Mouse (Mus musculus): ENCODE data around the gene Fgf11.
A peak's percentile ranks its signal among the peaks of the same experiment; 100 is the strongest.

Gene Fgf11

DNA sequence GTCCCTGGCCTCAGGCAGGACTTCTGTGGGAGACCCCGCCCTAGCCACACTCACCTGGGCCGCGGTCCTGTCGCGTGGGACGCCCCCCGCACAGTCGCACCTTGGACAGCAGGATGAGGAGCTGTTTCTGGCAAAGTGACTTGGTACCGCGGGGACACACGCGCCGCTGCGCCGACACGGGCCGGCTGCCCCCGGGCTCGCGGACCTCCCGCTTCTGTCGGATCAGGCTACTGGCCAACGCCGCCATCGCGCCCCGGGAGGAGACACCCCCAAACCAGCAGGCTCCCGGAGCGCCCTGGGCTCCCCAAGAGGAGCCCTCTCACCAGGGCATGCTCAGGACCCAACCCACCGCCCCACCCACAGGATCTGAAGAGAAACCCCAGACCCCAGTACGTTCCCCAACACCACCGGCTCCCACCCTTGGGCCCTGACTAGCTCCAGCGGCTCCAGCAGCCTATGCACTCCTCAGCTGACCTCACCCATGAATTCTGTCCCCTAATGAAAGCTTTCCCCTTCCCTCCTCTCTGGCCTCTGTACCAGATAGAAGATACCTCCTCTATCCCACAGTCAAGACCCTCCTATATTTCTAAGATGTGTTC lies at the start of gene Fgf11:
Gene Fgf11, minus strand, starts transcription at position 479 of the 599 bp plus-strand sequence.
- no peak for DNase-seq (ENCODE audit: low spot score)

DNA sequence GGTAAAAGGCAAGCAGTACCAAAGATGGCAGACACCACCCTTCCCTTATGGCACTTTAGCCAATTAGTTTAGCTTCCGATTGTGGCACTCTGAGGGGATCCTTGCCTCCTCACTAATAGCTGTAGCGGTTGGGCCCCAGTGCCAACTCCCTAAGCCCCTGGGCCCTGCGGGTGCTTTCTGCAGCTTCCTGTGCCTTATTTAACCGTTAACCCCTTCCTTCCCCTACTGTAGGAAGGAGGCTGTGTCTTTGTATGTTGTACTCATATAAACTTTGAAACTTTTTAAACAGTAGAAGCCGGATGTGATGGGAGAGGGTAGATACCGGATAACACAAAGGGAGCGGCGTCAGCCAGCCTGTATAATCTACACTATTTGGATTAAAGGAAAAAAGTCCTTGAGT lies 49.1 kb upstream of the Fgf11 start:
- no peak for DNase-seq (ENCODE audit: low spot score)

DNA sequence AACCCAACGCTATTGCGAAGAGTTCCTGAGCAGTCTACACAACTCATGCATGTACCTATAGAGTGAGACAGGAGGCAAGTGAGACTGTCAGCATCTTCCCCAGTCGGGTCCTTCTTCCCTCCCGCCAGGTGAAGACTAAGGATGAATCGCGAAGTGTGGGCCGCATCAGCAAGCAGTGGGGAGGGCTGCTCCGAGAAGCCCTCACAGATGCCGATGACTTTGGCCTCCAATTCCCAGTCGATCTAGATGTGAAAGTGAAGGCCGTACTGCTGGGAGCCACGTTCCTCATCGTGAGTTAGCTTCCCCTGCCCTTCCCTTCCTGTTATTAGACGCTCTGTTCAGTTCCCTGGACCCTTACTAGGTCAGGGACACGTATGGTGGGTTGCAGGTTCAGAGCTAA lies 48.2 kb upstream of the Fgf11 start:
- DNase-seq (ENCODE audit: low spot score): no peak

DNA sequence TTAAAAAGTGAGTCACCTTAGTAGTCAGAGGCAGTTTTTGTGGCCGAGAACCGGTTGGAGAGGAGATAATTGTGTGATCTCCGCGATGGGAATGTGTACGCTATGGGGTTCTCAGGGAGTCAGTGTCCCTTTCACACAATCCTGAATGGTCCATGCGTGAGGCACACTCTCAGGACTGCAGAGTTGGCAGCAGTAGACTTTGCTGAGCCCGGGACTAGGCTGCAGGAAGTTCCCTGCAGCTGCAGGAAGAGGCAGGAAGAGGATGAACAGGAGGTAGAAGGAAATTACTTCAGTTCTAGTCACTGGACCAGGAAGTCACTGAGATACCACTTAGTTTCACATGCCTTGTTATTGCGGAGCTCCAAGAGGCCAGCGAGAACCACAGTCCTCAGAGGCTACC lies 47.5 kb upstream of the Fgf11 start:
- DNase-seq (ENCODE audit: low spot score): no peak

DNA sequence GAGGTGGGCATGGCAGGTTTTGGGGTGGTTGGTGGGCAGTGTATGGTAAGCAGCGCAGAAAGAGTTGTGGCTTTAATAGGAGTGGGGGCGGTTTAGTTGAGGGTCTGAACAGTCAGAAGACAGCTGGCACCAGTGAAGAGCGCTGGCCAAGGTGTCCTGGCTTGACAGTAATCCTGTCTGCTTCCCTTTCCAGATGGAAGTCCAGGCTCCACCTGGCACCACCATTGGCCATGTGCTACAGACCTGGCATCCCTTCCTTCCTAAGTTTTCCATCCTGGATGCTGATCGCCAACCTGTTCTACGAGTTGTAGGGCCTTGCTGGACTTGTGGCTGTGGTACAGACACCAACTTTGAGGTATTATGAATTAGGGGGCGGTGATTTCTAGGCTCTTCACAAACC lies 46.4 kb upstream of the Fgf11 start:
- no peak for DNase-seq (ENCODE audit: low spot score)

DNA sequence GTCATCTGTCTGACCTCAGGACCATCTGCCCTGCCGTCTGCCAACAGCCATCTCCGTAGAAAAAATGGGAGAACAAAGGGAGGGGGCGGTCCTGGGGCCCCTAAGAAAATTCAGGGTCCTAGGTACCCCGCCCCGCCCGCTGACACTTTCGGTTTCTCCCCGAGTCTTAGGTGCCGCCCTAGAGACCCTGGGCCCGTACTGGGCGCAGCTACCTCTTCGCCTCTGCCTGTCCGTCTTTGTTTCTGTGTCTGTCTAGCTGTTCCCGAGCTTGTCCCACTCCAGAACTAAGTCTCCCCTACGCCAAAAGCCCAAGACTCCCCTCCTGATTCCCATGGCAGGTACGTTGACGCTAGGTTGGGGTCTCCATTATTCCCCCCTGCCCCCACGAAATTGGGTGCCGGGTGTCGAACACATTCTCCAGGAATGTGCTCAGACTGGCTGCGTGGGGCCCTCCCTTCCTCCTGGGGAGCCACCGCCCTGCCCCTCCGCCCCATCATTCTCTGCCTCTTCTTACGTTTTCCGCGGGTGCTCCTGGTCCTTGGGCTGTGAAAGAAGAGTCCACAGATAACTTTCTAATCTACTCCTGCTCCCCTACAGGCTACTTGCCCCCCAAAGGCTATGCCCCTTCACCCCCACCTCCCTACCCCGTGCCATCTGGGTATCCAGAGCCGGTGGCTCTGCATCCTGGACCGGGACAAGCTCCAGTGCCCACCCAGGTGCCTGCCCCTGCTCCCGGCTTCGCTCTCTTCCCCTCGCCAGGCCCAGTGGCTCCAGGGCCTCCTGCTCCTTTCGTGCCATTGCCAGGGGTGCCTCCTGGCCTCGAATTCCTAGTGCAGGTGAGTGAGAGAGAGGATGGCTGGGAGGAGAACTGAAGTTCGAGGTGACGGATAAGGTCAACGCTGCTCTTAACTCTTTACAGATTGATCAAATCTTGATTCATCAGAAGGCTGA lies 45.4 kb upstream of the Fgf11 start:
- DNase-seq (ENCODE audit: low spot score): no peak

DNA sequence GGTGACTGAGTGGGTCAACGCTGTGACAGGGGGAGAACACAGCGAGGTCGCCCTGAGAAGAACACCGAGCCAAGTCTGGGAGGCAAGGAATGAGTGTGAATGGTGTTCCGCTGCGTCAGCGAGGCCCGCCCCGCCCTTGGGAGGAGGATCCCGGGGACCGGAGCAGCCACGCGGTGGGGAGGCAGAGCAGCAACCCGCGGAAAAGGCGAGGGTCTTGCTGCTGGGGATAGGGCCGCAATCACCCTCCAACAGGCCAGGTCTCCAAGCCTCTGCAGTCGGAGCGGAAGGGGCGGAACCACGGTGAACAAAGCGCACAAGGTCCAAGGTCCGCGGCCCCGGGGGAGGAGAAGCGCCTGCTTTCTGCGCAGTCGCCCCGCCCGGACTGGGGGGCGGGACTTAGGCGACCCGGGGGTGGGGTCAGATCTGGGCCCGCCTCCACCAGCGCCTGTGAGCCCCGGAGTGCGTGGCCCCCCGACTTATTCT lies 44.6 kb upstream of the Fgf11 start, which contains the start of gene Plscr3:
Gene Plscr3, plus strand, starts transcription at position 179 of the 483 bp plus-strand sequence.
- DNase-seq (ENCODE audit: low spot score): peak; percentile 95

DNA sequence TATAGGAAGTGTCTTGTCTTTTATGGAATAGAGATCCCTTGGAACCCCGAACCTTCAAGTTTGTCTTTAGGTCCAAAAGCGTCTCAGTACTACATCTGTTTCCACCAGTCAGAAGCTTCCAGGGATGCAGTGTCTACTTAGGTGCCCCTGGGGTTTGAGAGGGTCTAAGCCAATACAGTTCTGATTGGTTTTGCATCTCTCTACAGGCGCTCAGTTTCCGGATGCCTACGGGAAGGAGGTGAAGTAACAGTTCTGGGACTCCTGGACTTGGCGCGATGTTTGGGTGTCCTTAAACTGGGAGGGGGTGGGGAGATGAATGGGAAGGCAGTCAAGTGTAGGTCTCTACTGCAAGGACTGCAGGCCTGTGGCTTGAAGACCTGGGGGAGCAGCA lies 37.1 kb upstream of the Fgf11 start:
- no peak for DNase-seq (ENCODE audit: low spot score)

DNA sequence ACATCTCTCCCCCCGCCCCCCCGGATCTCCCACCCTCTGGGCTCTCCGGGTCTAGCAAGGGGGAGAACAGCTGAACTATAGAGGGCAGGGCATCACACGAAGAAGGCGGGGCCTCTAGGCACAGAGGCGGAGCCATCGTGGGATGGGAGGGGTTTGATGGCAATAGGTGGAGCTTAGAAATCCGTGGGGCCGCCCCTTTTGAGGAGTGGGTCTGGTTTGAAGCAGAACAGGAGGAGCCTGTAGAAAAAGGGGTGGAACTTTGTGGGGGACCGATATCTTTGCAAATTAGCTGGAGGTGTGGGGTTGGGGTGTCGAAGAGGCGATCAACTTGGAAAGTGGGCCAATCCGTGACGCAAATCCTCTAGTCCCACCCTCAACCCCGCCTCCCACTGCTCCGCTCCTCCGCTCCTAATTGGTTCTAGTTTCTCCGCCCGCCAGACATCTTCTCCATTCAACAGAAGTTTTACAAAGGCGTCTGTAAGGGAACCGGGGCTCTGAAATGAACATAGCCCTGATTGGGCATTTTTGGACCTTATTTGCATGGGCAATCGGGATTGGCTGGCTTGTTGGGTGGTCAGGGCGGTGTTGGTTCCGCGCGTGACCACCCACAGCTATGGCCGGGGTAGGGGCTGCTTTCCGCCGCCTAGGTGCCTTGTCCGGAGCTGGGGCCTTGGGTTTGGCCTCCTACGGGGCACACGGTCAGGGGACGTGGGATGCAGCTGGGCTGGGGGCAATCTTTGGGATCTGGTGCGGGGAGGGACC lies 36.5 kb upstream of the Fgf11 start, which contains the start of gene Tmem256:
Gene Tmem256, plus strand, starts transcription at position 563 of the 762 bp plus-strand sequence.
- peak; percentile 98 for DNase-seq (ENCODE audit: low spot score)

DNA sequence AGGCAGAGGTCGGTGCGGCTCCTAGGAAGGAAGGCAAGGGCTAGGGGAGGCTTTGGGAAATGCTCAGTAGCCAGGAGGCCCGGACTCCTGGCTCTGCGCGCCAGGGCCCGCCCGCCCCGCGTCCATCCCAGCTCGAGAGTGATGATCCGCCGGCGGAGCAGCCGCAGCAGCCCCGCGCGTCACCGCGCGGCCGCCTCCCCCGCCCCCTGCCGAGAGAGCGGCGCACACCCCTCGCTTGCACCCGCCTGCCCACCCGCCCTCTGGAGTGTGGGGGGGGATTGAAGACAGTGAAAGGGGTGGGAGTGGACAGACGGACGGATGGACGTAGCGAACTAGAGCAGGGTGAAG lies 35.9 kb upstream of the Fgf11 start, which contains the start of gene Nlgn2:
Gene Nlgn2, minus strand, starts transcription at position 181 of the 348 bp plus-strand sequence.
- no peak for DNase-seq (ENCODE audit: low spot score)

DNA sequence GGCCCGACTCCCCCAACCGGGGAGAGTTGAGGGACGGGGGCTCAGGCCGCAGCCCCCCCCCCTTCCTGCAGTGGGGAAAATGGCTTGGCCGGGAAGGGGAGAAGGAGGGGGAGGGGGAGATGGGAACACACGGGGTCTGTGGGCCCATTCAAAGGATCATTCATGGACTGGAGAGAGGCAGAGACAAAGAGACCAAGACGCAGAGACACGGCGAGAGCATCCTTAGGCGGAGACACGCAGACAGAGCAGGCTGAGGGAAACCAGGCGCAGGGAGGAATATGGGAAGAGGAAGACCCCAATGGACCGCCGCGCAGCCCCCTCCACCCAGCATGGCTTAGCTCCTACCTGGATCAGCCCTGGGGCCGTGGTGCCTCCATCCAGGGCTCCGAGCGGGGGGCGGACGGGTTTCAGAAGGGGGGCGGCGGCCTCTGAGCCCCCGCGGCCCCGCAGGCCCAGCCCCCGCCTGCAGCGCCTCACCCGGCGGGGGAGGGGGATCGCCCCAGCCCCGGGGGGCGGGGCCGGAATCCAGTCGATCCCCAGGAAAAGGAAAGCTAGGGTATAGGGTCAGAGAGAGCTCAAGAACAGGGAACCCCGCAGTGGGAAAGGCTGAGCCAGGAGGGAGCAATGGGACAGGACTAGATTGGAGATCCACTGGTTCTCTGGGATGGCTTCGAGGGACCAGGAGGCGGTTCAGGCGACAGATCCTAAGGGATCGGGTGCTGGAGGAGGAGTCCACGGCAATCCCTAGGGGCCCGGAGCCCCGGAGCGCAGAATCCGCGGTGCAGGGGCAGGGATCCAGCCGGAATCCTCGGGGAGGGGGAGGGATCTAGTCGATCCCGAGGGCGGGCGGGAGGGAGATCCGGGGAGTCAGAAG lies 35.3 kb upstream of the Fgf11 start:
- DNase-seq (ENCODE audit: low spot score): peak; percentile 45

DNA sequence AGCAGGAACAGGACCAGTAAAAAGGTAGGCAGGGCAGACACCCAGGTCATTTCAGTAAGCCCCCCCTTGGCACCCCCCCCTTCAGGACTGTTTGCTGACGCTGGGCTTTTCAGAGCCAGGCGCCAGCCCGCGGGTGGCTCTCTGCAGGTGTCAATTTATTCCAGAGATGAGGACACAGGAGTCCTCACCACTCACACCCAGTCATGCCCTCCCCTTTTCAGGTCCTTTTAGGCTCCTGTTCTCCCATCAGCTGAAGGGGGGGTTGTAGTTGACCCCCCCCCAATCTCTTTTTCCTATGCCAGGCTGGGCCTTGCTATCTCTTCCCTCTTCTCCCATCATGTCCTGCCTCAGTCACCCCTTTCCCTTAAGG lies 34.3 kb upstream of the Fgf11 start:
- no peak for DNase-seq (ENCODE audit: low spot score)

DNA sequence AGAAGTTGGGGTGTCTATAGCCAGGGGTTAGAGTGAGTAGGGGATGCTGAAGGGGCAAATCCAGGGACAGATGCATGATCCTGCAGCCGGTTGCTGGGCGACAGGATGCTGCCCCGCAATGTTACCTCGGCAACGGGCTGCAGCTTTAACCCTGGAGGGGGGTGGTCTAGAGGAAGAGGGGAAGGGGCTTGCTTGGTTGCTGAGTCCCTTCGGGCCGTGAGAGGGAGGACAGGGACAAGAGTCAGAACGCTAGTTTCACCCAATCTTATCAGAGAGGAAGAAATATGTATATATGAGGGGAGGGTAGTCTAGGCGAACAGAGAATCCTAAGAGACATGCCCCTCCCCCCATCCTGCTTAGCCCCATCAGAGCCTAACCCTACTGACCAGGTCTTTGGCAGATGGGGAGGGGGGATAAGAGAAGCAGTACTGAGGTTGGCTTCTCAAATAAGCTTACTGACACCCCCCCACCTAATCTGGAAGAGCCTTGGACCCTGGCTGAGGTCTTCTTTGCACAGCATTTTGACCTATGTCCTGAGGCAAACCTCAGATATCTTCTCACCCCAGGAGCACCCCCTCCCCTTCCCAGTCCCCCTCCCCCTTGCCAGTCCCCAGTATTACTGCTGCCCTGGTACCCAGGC lies 33.8 kb upstream of the Fgf11 start:
- DNase-seq (ENCODE audit: low spot score): peak; percentile 68

DNA sequence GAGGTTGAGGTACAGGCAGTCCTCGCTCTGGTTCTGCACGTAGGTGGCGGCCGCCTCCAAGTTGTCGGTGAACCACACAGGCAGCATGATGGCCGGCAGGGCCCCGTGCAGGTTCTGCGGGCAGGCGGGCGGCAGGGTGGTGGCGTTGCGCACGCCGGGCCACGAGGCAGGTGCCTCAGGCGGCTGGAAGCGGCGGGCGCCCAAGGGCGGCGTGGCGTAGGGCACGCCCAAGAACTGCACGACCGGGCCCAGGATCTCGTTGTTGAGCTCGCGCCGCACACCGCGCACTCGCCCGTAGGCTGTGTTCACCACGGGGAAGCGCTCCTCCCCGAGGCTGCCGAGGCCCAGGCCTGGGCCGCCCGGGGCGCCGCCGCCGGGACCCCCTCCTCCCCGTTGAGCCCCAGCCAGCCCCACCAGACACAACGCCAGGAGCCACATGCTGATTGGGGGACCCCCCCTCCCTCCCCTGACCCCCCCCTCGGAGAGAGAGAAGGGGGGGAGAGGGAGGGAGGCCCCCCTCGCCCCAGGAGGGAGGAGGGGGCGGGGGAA lies 32.4 kb upstream of the Fgf11 start:
- peak; percentile 40 for DNase-seq (ENCODE audit: low spot score)

DNA sequence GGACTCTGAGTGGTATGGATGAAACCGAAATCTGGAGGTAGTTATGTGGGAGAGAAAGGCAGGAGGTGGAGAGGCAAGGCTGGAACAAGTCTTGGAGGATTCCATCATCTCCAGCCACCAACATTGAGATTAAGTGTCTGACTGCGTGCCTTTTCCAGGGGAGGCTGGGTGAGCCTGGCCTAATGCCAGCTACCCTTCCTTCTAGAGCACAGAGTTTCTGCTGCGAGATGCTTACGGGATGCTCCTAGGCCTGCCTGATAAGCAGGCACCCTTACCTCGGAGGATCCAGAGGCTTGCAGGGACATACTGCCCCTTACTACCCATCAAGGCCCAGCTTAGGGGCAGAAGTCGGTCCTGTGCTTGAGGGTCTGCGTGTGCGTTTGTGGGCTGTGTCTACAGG lies 31.9 kb upstream of the Fgf11 start:
- no peak for DNase-seq (ENCODE audit: low spot score)

DNA sequence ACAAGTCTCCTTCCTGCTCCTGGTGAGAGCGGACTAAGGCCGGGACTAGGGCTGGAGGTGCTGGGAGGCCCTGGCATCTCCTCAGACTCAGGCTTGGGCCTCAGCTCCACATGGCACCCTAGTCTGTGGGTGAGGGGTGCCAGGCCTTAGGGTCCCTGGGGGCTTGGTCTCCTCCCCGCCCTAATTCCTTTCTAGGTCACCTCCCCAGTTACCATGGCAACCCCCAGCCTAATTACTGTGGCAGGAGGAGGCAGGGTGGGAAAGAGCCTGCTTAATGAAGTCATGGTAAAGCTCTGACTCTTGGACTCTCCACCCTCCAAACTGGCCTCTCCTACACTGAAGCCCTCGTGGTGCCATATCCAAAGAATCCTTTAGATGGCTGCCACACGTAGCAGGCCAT lies 27.2 kb upstream of the Fgf11 start:
- DNase-seq (ENCODE audit: low spot score): peak; percentile 70

DNA sequence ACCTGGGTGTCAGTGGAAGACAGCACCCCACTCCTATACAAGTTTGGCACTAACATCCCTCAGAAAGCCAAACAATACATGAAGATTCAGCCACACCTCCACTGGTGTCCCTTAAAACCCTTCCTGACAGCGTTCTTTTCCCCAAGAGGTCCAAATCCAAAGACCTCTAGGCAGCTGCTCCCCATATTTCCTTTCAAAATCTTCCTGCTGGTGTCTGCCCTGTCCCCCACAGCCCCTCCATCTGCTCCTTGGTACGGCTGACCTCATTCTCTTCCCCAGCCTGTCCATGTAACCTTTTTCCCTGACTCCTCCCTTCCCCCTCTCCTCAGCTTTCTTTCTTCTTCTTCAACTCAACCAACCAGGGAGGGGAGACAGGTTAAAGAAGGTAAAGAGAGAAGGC lies 21.8 kb upstream of the Fgf11 start:
- no peak for DNase-seq (ENCODE audit: low spot score)

DNA sequence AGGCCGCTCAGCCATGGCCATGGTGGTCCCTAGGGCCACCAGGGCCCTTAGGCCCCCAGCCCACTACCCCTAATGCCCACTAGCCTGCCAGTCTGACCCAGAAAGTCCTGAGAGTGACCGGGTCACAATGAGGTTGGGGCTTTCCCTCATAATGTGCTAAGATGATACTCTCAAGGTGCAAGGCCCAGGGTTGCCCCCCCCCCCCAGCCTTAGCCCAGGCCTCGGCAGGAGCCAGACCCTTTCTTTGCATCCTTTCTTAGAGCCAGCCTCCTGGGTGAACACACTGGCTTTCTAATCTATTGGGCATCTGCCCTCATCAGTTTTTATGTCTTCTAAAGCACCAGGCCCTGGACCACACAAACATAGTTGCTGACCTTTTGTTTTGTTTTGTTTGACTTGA lies 20.4 kb upstream of the Fgf11 start, which contains the start of gene Spem1:
Gene Spem1, minus strand, starts transcription at position 101 of the 400 bp plus-strand sequence.
- no peak for DNase-seq (ENCODE audit: low spot score)

DNA sequence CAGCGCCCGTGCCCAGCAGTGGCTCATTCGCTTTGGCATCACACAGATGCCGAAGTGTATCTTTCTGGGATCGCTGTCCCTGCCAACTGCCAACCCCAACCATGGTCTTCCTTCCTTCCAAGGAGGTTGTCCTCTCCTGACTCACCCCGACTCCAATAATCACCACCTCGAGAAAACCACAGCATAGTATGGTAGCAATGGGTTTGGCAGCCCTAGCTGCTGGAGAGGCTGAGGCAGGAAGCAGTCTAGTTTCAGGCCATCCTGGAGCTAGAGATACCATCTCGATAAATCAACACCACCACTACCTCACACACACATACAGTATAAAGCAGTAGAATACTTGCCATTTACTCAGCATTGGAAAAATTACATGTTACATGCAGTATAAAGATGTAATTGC lies 17.2 kb upstream of the Fgf11 start:
- DNase-seq (ENCODE audit: low spot score): no peak

DNA sequence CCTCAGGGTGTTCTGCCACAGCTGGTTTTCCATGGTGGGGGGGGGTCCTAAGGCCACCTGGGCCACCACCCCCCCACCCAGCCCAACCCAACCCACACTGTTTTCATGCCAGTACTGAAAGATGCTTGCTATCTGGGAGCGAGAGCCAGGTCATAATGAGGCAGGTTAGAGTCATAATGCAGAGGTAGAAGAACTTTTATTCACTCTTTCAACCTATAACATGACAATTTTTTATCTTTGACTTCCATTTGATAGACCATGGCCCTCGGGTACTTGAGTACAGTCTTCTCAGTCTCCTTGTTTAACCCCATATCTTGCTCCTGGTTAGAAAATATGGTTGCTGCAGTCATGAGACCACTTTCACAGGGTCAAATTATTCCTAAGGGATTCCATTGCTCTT lies 16.7 kb upstream of the Fgf11 start, which contains the start of gene Spem2:
Gene Spem2, minus strand, starts transcription at position 101 of the 400 bp plus-strand sequence.
- no peak for DNase-seq (ENCODE audit: low spot score)
